Mouse (Mus musculus): Measurements from ENCODE around the gene Chmp1a. TPM values are rescaled to one million over a fixed set of nuclear protein-coding genes. Genes with fewer than 3 reads are reported as not detected.
"Not testable (repeated sequence)": the region's sequence is repeated elsewhere in the genome, so short reads cannot be mapped to it uniquely, and the experiment has no call there.

Chmp1a gene
- total RNA-seq, 2 experiments from 2014 or later, result 42.6 to 43.8 TPM

DNA sequence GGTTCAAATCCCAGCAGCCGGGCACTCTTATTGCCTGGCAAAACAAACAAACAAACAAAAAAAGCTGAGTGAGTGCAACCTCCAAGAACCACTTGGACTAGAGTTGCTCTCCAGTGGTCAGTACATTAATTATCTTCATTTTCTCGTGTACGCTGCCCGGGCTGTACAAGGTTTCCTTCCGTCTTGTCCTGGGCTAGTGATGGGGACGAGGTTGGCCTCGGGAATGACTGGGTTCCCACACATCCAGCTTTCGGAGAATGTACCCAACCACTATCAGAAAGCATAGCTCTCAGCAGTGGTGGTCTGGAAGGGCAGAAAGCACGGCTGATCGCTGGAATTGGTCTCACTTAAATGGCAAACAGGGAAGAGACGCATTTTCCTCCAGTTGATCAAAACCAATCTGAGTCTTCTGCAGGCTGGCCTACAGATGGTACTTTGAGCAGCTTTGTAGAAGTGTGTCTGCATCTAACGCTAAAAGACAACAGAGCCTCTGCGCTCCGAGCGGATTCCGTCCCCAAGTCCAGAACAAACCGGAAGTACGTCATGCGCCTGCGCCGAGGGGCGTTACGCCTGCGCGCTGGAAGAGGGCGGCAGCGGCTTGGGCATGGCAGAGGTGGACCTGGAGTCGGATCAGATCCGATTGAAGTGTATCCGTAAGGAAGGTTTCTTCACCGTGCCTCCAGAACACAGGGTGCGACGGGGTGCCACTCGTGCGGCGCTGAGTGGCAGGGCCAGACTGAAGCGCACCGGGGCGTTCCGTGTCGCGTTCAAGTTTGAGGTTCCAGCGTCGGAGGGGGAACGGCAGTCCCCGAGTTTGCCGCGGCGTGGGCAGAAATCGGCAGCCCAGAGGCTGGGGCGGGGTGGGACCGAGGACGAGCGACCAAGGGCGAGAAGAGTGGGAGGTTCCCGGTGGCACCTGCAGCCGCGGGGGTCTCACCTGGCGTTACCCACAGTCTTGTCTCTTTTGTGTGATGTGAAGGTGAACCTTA lies 12.0 kb upstream of the Chmp1a start, which contains the start of gene Cdk10:
TSS of gene Cdk10 (plus strand) at position 565 of the 989 bp plus-strand sequence.
- no peak; the same call in 1 of the 2 replicates for TF ChIP-seq CTCF (IDR thresholded peaks at IDR 0.05)
- peak within 1 kb of the TSS; percentile 88 for H3K4me3 ChIP-seq
- H3K27ac ChIP-seq, result peak within 1 kb of the TSS; percentile 96
- peak; percentile 95 for DNase-seq
- intact Hi-C loops (cut with DNase I), result no loop called here

DNA sequence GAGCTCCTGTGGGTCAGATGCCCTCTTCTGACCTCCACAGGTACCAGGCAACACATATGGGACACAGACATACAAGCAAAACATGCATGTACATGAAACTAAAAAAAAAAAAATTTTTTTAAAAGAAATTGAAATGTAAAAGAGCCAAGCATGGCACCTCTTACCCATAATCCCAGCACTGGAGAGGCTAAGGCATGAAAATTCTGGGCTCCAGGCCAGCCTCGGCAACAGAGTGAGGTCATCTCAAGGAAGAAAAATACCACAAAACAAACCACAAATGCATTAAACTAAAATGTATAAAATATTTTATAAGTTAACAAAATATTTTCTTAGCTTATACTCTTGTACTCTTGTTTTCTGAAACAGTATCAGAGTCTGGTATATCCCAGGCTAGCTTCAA lies 8.4 kb upstream of the Chmp1a start:
- Histone ChIP-seq H3K27ac (no peak overlapping the region), H3K4me3 (no peak overlapping the region)
- DNase-seq, result no peak
- no peak for TF ChIP-seq CTCF (IDR thresholded peaks at IDR 0.05)
- intact Hi-C loops (cut with DNase I), result no loop called here

- H3K4me3 ChIP-seq, result no peak overlapping the region
- TF ChIP-seq CTCF (IDR thresholded peaks at IDR 0.05), result no peak
- DNase-seq, result no peak
- intact Hi-C loops (cut with DNase I), result no loop called here
- H3K27ac ChIP-seq, result peak overlapping the region; percentile 43
Measured at GRCm38 (mm10) chr8:123215430-123215829, 2.9 kb upstream of the Chmp1a start.

DNA sequence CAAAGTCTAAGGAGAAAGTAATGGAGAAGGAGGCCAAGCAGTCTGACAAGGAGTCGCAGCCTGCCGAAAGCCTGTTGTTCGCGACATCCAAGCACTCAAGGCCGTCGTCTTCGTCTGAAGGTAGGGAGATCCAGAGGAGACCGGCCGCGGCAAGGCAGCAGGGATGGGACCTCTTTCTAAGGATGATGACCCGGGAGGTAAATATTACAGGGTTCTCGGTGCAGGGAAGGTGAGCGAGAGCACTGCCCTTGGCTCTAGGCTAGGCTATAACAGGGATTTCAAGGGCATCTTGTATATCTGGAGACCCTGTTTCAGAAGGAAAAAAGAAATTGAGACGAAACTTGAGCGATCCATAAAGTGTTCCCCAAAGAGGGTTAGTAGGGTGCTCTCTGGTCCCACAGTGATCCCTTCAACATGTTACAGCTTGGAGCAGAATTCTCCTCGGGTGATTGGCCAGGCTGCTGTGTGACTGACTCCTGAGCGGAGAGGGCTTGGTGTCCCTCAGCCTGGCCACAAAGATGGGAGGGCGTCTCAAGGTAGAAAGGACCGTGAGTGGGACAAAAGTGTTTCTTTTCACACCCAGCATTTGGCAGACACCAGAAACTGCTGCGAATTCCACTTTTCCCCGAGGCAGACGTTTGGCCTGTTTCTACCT lies 682 bp upstream of the Chmp1a start:
- intact Hi-C loops (cut with DNase I), result loop anchor here (5.0 kb wide), 1 partner anchor 111 kb away; the partner anchor contains the start of gene Rpl13
- TF ChIP-seq CTCF (IDR thresholded peaks at IDR 0.05), result no peak
- peak overlapping the region; percentile 81 for H3K4me3 ChIP-seq
- H3K27ac ChIP-seq, result peak overlapping the region; percentile 94
- DNase-seq, result no peak

DNA sequence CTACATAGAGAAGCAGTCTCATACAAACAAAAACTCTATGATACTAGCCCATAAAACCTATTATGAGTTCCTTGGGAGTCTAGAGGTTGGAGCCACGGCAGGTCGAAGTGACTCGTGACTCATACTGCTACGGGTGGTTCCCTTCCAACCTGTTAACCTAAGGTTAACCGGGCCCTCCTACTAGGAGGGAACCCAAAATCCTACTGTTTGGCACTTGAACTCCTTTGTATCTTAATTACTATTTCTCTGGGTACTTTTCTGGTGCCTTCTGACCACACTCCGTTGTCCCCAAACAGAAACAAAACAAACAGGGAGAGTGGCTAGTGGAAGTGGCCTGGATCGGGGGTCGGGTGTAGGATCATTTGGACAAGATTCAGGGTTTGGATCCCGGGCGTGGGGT lies 687 bp downstream of the Chmp1a start:
- no peak for TF ChIP-seq CTCF (IDR thresholded peaks at IDR 0.05)
- intact Hi-C loops (cut with DNase I), result loop anchor here (5.0 kb wide), 1 partner anchor 110 kb away; the partner anchor contains the start of gene Rpl13
- Histone ChIP-seq H3K4me3 (peak overlapping the region; percentile 81), H3K27ac (peak overlapping the region; percentile 94)
- no peak for DNase-seq

GRCm38 (mm10) chr8:123203571-123203970 lies 9.0 kb downstream of the Chmp1a start:
- intact Hi-C loops (cut with DNase I), result no loop called here
- H3K27ac ChIP-seq, result no peak overlapping the region
- DNase-seq, result no peak
- H3K4me3 ChIP-seq, result no peak overlapping the region
- TF ChIP-seq CTCF (IDR thresholded peaks at IDR 0.05), result no peak

- Histone ChIP-seq H3K4me3 (no peak overlapping the region), H3K27ac (no peak overlapping the region)
- peak; percentile 94 for TF ChIP-seq CTCF (IDR thresholded peaks at IDR 0.05)
- intact Hi-C loops (cut with DNase I), result no loop called here
- DNase-seq, result peak; percentile 69
Measured at GRCm38 (mm10) chr8:123202288-123202687, 10.3 kb downstream of the Chmp1a start.

- DNase-seq, result peak; percentile 14
- H3K27ac ChIP-seq, result no peak overlapping the region
- no peak overlapping the region for H3K4me3 ChIP-seq
- intact Hi-C loops (cut with DNase I), result loop anchor here (10.0 kb wide), 1 partner anchor 365 kb away; no protein-coding TSS in a partner anchor
- no peak for TF ChIP-seq CTCF (IDR thresholded peaks at IDR 0.05)
Measured at GRCm38 (mm10) chr8:123199864-123200263, 12.7 kb downstream of the Chmp1a start.

DNA sequence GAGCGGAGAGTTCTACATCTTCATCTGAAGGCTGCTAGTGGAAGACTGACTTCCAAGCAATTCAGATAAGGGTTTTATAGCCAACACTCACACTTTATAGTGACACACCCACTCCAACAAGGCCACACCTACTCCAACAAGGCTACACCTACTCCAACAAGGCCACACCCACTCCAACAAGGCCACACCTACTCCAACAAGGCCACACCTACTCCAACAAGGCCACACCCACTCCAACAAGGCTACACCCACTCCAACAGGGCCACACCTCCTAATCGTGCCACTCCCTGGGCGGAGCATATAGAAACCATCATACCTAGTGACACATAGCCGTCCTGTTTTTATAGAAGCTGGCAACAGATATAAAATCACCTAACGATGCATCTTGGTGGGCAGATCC lies 15.5 kb downstream of the Chmp1a start:
- not testable (repeated sequence) for DNase-seq, H3K4me3 ChIP-seq, H3K27ac ChIP-seq
- intact Hi-C loops (cut with DNase I), result loop anchor here (10.0 kb wide), 1 partner anchor 362 kb away; no protein-coding TSS in a partner anchor

DNA sequence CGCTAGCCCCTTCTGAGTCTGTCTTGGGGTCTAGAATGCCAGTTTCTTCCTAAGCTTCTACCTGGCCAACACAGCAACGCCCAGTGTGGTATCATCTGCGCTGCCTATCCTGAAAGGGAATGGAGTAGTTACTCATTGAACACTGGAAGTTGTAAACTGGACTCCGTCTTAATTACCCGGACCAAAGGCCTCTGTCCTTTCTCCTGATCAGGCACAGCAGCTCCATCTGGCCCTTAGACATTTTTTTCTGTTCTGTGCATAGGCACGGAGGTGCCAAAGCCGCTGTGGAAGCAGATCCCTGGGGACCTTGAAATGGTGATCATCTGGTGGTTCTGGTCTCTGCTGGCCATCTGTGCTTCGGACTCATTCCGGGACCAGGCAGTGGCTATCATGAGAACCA lies 18.8 kb downstream of the Chmp1a start:
- Histone ChIP-seq H3K27ac (no peak overlapping the region), H3K4me3 (no peak overlapping the region)
- no peak for TF ChIP-seq CTCF (IDR thresholded peaks at IDR 0.05)
- intact Hi-C loops (cut with DNase I), result loop anchor here (10.0 kb wide), 1 partner anchor 359 kb away; no protein-coding TSS in a partner anchor
- peak; percentile 5 for DNase-seq

- peak; percentile 7 for DNase-seq
- no peak overlapping the region for H3K4me3 ChIP-seq
- no peak overlapping the region for H3K27ac ChIP-seq
- no peak for TF ChIP-seq CTCF (IDR thresholded peaks at IDR 0.05)
- intact Hi-C loops (cut with DNase I), result loop anchor here (2.0 to 10.0 kb wide), 3 partner anchors 47 to 357 kb away; no protein-coding TSS in a partner anchor
Measured at GRCm38 (mm10) chr8:123191908-123192307, 20.7 kb downstream of the Chmp1a start.

DNA sequence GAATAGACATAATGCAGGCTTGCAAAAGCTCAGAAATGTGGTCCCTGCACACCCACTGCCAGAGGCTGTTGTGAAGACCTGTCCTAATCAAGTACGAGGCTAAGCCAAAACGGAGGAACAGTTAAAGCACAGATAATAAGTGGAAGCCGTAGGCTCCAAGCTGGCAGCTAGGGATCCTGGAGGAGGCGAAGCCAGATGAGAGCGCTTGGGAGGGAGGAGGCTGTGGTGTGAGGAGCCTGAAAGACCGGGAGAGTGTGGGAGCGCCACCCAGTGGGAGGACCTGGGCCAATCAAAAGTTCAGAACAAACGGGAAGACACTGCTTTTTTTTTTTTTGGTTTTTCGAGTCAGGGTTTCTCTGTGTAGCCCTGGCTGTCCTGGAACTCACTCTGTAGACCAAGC lies 21.9 kb downstream of the Chmp1a start:
- Histone ChIP-seq H3K4me3 (peak overlapping the region; percentile 45), H3K27ac (peak overlapping the region; percentile 28; the same call in 1 of the 2 replicates)
- intact Hi-C loops (cut with DNase I), result loop anchor here (2.0 to 10.0 kb wide), 3 partner anchors 46 to 356 kb away; no protein-coding TSS in a partner anchor
- peak; percentile 85 for DNase-seq
- peak; percentile 68 for TF ChIP-seq CTCF (IDR thresholded peaks at IDR 0.05)
